Mouse (Mus musculus) limb, embryonic 15.5 days (tissue): ENCODE results near the gene Slc6a20a. TPM values are rescaled to one million over a fixed set of nuclear protein-coding genes. Genes with fewer than 3 reads are reported as not detected.

ENCODE experiments used
- ATAC-seq: fragments of 200-750 bp; cut with Nextera tagmentation; 2 replicates; pipeline ENCODE4 v1.8.0; 2017; ENCODE audit warnings: low read depth, moderate TSS enrichment; ENCODE audit not compliant: insufficient number of reproducible peaks, low FRiP score, low TSS enrichment
- H3K27ac ChIP-seq: fragments of 300-500 bp; sonication (generic); 2 replicates; pipeline ENCODE4 v1.5.1; 2015; ENCODE audit warnings: moderate library complexity, mild to moderate bottlenecking, inconsistent platforms
- H3K27me3 ChIP-seq: fragments of 300-500 bp; sonication (generic); 2 replicates; pipeline ENCODE4 v1.6.1; 2015; ENCODE audit warnings: inconsistent platforms
- H3K36me3 ChIP-seq: fragments of 300-500 bp; sonication (generic); 2 replicates; pipeline ENCODE4 v1.6.1; 2015; ENCODE audit warnings: inconsistent platforms
- H3K4me1 ChIP-seq: fragments of 300-500 bp; sonication (generic); 2 replicates; pipeline ENCODE4 v1.6.1; 2015; ENCODE audit warnings: inconsistent platforms
- H3K4me2 ChIP-seq: fragments of 300-500 bp; sonication (generic); 2 replicates; pipeline ENCODE4 v1.6.1; 2015; ENCODE audit warnings: mild to moderate bottlenecking, inconsistent platforms
- H3K4me3 ChIP-seq: fragments of 300-500 bp; sonication (generic); 2 replicates; pipeline ENCODE4 v1.5.1; 2015; ENCODE audit warnings: mild to moderate bottlenecking, inconsistent platforms
- H3K9ac ChIP-seq: fragments of 300-500 bp; sonication (generic); 2 replicates; pipeline ENCODE4 v1.6.1; 2015; ENCODE audit warnings: inconsistent platforms
- H3K9me3 ChIP-seq: fragments of 300-500 bp; sonication (generic); 2 replicates; pipeline ENCODE4 v1.6.1; 2016; ENCODE audit warnings: inconsistent platforms
- WGBS: fragments of 180-500 bp; shearing (Covaris S2); methylation state at CpG from one replicate; pipeline ENCODE4 v1.1.7; 2015; 5-methylcytosine and 5-hydroxymethylcytosine counted together
- polyA plus RNA-seq: library from polyadenylated mRNA; unstranded; fragments of >200 nt; fragmentation: Nextera tagmentation; extraction: Ambion mirVana; gene quantifications from 2 replicates; pipeline ENCODE4 v1.2.1, GENCODE M21; 2015

Gene Slc6a20a
- polyA plus RNA-seq, 1 experiment from 2014 or later = 0.17 TPM

- Histone ChIP-seq H3K36me3 (no peaks in the 10 kb centered on the region), H3K9ac (no peak within 1 kb of the TSS), H3K4me3 (no peak within 1 kb of the TSS), H3K4me1 (no peaks in the 10 kb centered on the region), H3K27me3 (no peaks in the 10 kb centered on the region), H3K4me2 (no peak within 1 kb of the TSS), H3K27ac (no peak within 1 kb of the TSS), H3K9me3 (no peaks in the 10 kb centered on the region)
- 80% methylated on average over 6 of the region's 6 CpGs for WGBS
- ATAC-seq = no peak
Measured at GRCm38 (mm10) chr9:123632281-123632680, 46.4 kb downstream of the Slc6a20a start, which contains the start of gene Slc6a20b. Gene Slc6a20b, minus strand, starts transcription at chr9:123632565.

GRCm38 (mm10) chr9:123631666-123632065 is 47.0 kb downstream of the Slc6a20a start:
- no peak overlapping the region for H3K9ac ChIP-seq
- H3K27ac ChIP-seq = no peak overlapping the region
- no peaks in the 10 kb centered on the region for H3K4me1 ChIP-seq
- H3K9me3 ChIP-seq = no peaks in the 10 kb centered on the region
- WGBS = 80% methylated on average over 3 of the region's 3 CpGs
- H3K4me3 ChIP-seq = no peak overlapping the region
- H3K4me2 ChIP-seq = no peak overlapping the region
- H3K36me3 ChIP-seq = no peaks in the 10 kb centered on the region
- H3K27me3 ChIP-seq = no peaks in the 10 kb centered on the region
- ATAC-seq = no peak

GRCm38 (mm10) chr9:123625821-123626220 is 52.9 kb downstream of the Slc6a20a start:
- Histone ChIP-seq H3K4me3 (no peak overlapping the region), H3K36me3 (no peaks in the 10 kb centered on the region), H3K4me1 (no peaks in the 10 kb centered on the region), H3K9ac (no peak overlapping the region), H3K4me2 (no peak overlapping the region), H3K9me3 (no peaks in the 10 kb centered on the region), H3K27me3 (no peaks in the 10 kb centered on the region), H3K27ac (no peak overlapping the region)
- 93% methylated on average over 11 of the region's 11 CpGs for WGBS
- no peak for ATAC-seq

- no peak overlapping the region for H3K4me2 ChIP-seq
- no peaks in the 10 kb centered on the region for H3K27me3 ChIP-seq
- H3K9ac ChIP-seq = no peak overlapping the region
- no peaks in the 10 kb centered on the region for H3K9me3 ChIP-seq
- no peak for ATAC-seq
- 86% methylated on average over 2 of the region's 2 CpGs for WGBS
- H3K36me3 ChIP-seq = no peaks in the 10 kb centered on the region
- no peak overlapping the region for H3K27ac ChIP-seq
- no peak overlapping the region for H3K4me3 ChIP-seq
- H3K4me1 ChIP-seq = no peaks in the 10 kb centered on the region
Measured at GRCm38 (mm10) chr9:123624741-123625140, 53.9 kb downstream of the Slc6a20a start.

GRCm38 (mm10) chr9:123620311-123621098 is 58.2 kb downstream of the Slc6a20a start:
- Histone ChIP-seq H3K4me2 (no peak overlapping the region), H3K4me1 (no peaks in the 10 kb centered on the region), H3K27me3 (no peaks in the 10 kb centered on the region), H3K4me3 (no peak overlapping the region), H3K36me3 (no peaks in the 10 kb centered on the region), H3K9ac (no peak overlapping the region), H3K27ac (no peak overlapping the region), H3K9me3 (no peaks in the 10 kb centered on the region)
- WGBS = 69% methylated on average over 5 of the region's 5 CpGs
- ATAC-seq = no peak

- ATAC-seq = no peak
- Histone ChIP-seq H3K27me3 (no peaks in the 10 kb centered on the region), H3K27ac (no peak overlapping the region), H3K9ac (no peak overlapping the region), H3K4me1 (no peaks in the 10 kb centered on the region), H3K4me3 (no peak overlapping the region), H3K9me3 (no peaks in the 10 kb centered on the region), H3K36me3 (no peaks in the 10 kb centered on the region), H3K4me2 (no peak overlapping the region)
- 77% methylated on average over 1 of the region's 1 CpGs for WGBS
Measured at GRCm38 (mm10) chr9:123601529-123601928, 77.2 kb downstream of the Slc6a20a start.

GRCm38 (mm10) chr9:123597376-123597775 is 81.3 kb downstream of the Slc6a20a start:
- H3K27ac ChIP-seq = no peak overlapping the region
- H3K36me3 ChIP-seq = peaks cover 16% of the 10 kb centered on the region
- no peak overlapping the region for H3K4me3 ChIP-seq
- 97% methylated on average over 2 of the region's 2 CpGs for WGBS
- no peak overlapping the region for H3K4me2 ChIP-seq
- H3K27me3 ChIP-seq = no peaks in the 10 kb centered on the region
- H3K9me3 ChIP-seq = no peaks in the 10 kb centered on the region
- H3K9ac ChIP-seq = no peak overlapping the region
- no peak for ATAC-seq
- no peaks in the 10 kb centered on the region for H3K4me1 ChIP-seq

- no peak overlapping the region for H3K27ac ChIP-seq
- H3K9ac ChIP-seq = no peak overlapping the region
- no peak overlapping the region for H3K4me2 ChIP-seq
- 92% methylated on average over 2 of the region's 2 CpGs for WGBS
- H3K36me3 ChIP-seq = peaks cover 16% of the 10 kb centered on the region
- no peaks in the 10 kb centered on the region for H3K27me3 ChIP-seq
- no peak overlapping the region for H3K4me3 ChIP-seq
- no peaks in the 10 kb centered on the region for H3K9me3 ChIP-seq
- no peaks in the 10 kb centered on the region for H3K4me1 ChIP-seq
- no peak for ATAC-seq
Measured at GRCm38 (mm10) chr9:123596910-123597309, 81.8 kb downstream of the Slc6a20a start.

GRCm38 (mm10) chr9:123595194-123595593 is 83.5 kb downstream of the Slc6a20a start:
- H3K4me2 ChIP-seq = no peak overlapping the region
- no peaks in the 10 kb centered on the region for H3K27me3 ChIP-seq
- H3K36me3 ChIP-seq = peaks cover 26% of the 10 kb centered on the region
- no peak overlapping the region for H3K4me3 ChIP-seq
- 90% methylated on average over 4 of the region's 4 CpGs for WGBS
- no peak for ATAC-seq
- H3K4me1 ChIP-seq = no peaks in the 10 kb centered on the region
- no peak overlapping the region for H3K27ac ChIP-seq
- H3K9ac ChIP-seq = no peak overlapping the region
- no peaks in the 10 kb centered on the region for H3K9me3 ChIP-seq

GRCm38 (mm10) chr9:123589240-123589910 is 89.3 kb downstream of the Slc6a20a start:
- Histone ChIP-seq H3K4me3 (no peak overlapping the region), H3K4me1 (no peaks in the 10 kb centered on the region), H3K4me2 (no peak overlapping the region), H3K9me3 (no peaks in the 10 kb centered on the region), H3K9ac (no peak overlapping the region), H3K27ac (no peak overlapping the region), H3K36me3 (peaks cover 51% of the 10 kb centered on the region), H3K27me3 (no peaks in the 10 kb centered on the region)
- WGBS = 89% methylated on average over 7 of the region's 7 CpGs
- no peak for ATAC-seq
